Mouse (Mus musculus) liver, embryonic 14.5 days (tissue): ENCODE data around the gene Vwa3b. TPM values are rescaled to one million over a fixed set of nuclear protein-coding genes. Genes with fewer than 3 reads are reported as not detected.

Source experiments
- ATAC-seq: fragments of 200-750 bp; cut with Nextera tagmentation; 2 replicates; pipeline ENCODE4 v1.8.0; 2017; ENCODE audit warnings: moderate number of reproducible peaks, mild to moderate bottlenecking, moderate library complexity; ENCODE audit not compliant: insufficient read depth
- DNase-seq, 3 experiments: peaks; one replicate each; pipeline ENCODE4 v3.0.0-alpha.2; 2012 to 2013; ENCODE audit warnings: low read depth in 3 of 3, low spot score in 3 of 3
- H3K27ac ChIP-seq: fragments of 300-500 bp; sonication (generic); 2 replicates; pipeline ENCODE4 v1.5.1; 2014; ENCODE audit warnings: moderate library complexity, mild to moderate bottlenecking, control low read depth, inconsistent platforms
- H3K27me3 ChIP-seq: fragments of 300-500 bp; sonication (generic); 2 replicates; pipeline ENCODE4 v1.6.1; 2014; ENCODE audit warnings: mild to moderate bottlenecking, low read length, moderate library complexity; ENCODE audit not compliant: control insufficient read depth, insufficient read depth
- H3K36me3 ChIP-seq: fragments of 300-500 bp; sonication (generic); replicated peaks from 2 replicates; pipeline ENCODE4 v1.6.1; 2014; ENCODE audit warnings: low read depth; ENCODE audit not compliant: control insufficient read depth, insufficient read depth
- H3K4me1 ChIP-seq, 2 experiments: fragments of 200-500 bp in 1 of 2; fragments of 300-500 bp in 1 of 2; sonication (generic) in 1 of 2; replicated peaks; 2 replicates each; pipeline ENCODE4 v1.6.1; 2012 to 2014; ENCODE audit warnings: antibody characterized with exemption in 1 of 2, inconsistent platforms in 1 of 2, low read length in 1 of 2; ENCODE audit not compliant: control insufficient read depth in 2 of 2, insufficient read depth in 2 of 2
- H3K4me2 ChIP-seq: fragments of 300-500 bp; sonication (generic); 2 replicates; pipeline ENCODE4 v1.6.1; 2014; ENCODE audit warnings: low read depth, mild to moderate bottlenecking, control low read depth, moderate library complexity
- H3K4me3 ChIP-seq, 2 experiments: fragments of 200-500 bp in 1 of 2; fragments of 300-500 bp in 1 of 2; sonication (generic) in 1 of 2; 2 replicates each; pipeline ENCODE4 v1.5.1; 2012 to 2014; ENCODE audit warnings: low read depth in 2 of 2, low read length in 2 of 2, mild to moderate bottlenecking in 2 of 2, control low read depth in 1 of 2, inconsistent platforms in 1 of 2, moderate library complexity in 1 of 2; ENCODE audit not compliant: insufficient read depth in 1 of 2
- H3K9ac ChIP-seq: fragments of 300-500 bp; sonication (generic); replicated peaks from 2 replicates; pipeline ENCODE4 v1.6.1; 2014; ENCODE audit warnings: mild to moderate bottlenecking, control low read depth, moderate library complexity
- H3K9me3 ChIP-seq: fragments of 300-500 bp; sonication (generic); 2 replicates; pipeline ENCODE4 v1.6.1; 2016; ENCODE audit warnings: low read length, mixed read lengths; ENCODE audit not compliant: control insufficient read depth
- CTCF ChIP-seq: IDR thresholded peaks from 2 replicates; pipeline ENCODE4 v1.5.1; 2016; ENCODE audit warnings: antibody characterized with exemption, low read depth, control low read depth
- EP300 ChIP-seq: IDR thresholded peaks from 2 replicates; pipeline ENCODE4 v1.6.1; 2016; ENCODE audit warnings: antibody characterized with exemption, low read depth
- WGBS: fragments of 180-500 bp; shearing (Covaris S2); extraction: QIAGEN DNeasy Blood & Tissue Kit; methylation state at CpG from one replicate; pipeline ENCODE4 v1.1.7; 2014; ENCODE audit not compliant: insufficient replicate concordance; 5-methylcytosine and 5-hydroxymethylcytosine counted together
- polyA plus RNA-seq, 2 experiments: library from polyadenylated mRNA; depleted of rRNA in 1 of 2; stranded (reverse) in 1 of 2; unstranded in 1 of 2; fragments of >200 nt; fragmentation: Nextera tagmentation in 1 of 2; extraction: Ambion mirVana in 1 of 2; gene quantifications; 2 replicates each; pipeline versions ENCODE4 v1.2.1 to v1.2.3; 2012 to 2014

Gene Vwa3b
- polyA plus RNA-seq, 2 experiments, result not detected

DNA sequence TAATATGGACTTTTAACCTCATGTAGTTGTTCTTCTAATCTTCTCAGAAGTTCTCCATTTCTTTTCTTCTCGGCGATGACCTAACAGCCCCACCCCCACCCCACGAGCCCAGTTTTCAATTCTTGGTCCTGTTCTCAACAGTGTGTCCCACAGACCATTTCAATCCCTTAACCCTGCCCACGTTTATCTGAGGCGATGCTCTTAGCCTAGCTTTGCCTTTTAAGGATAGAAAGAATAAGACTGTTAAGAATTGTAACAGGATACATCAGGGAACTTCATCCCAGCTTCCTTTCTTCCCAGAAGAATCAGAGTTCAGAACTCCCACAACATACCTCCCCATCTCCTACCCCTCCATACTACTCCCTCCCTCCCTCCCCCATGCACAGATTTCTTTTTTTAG lies 3.5 kb downstream of the Vwa3b start:
- Histone ChIP-seq H3K27me3 (peaks cover 21% of the 10 kb centered on the region), H3K27ac (no peak overlapping the region), H3K9ac (no peak overlapping the region), H3K36me3 (no peaks in the 10 kb centered on the region), H3K4me3 (no peak overlapping the region), H3K4me2 (no peak overlapping the region), H3K9me3 (no peaks in the 10 kb centered on the region), H3K4me1 (peaks cover 0 to 4% of the 10 kb centered on the region in 2 experiments; a peak in 1 of 4 replicates)
- ATAC-seq (no peak), DNase-seq (no peak)
- WGBS, result 26% methylated on average over 5 of the region's 5 CpGs
- TF ChIP-seq EP300 (no peak), CTCF (no peak)

DNA sequence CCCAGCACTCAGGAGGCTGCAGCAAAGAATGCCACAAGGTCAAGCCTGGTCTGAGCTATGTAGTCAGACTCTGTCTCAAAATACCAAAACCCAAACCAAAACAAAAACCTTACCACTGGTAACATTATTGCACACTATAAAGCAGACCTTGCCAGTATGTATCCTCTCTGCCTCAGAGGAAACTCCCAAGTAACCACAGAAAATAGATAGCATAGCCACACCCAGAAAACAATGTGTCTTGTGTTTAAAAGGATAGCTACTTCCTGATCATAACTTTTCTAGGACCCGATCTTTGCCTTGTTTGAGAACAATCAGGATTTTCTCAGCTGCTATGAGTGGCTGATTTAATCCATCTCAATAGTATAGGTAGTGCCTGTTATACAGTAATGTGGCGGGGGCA lies 4.3 kb downstream of the Vwa3b start:
- Histone ChIP-seq H3K9ac (no peak overlapping the region), H3K4me2 (no peak overlapping the region), H3K27me3 (peaks cover 21% of the 10 kb centered on the region), H3K9me3 (no peaks in the 10 kb centered on the region), H3K4me3 (no peak overlapping the region), H3K4me1 (peaks cover 0 to 4% of the 10 kb centered on the region in 2 experiments; a peak in 1 of 4 replicates), H3K27ac (no peak overlapping the region), H3K36me3 (no peaks in the 10 kb centered on the region)
- DNase-seq (no peak), ATAC-seq (no peak)
- TF ChIP-seq CTCF, result no peak
- TF ChIP-seq EP300, result no peak
- WGBS, result 29% methylated on average over 2 of the region's 2 CpGs

DNA sequence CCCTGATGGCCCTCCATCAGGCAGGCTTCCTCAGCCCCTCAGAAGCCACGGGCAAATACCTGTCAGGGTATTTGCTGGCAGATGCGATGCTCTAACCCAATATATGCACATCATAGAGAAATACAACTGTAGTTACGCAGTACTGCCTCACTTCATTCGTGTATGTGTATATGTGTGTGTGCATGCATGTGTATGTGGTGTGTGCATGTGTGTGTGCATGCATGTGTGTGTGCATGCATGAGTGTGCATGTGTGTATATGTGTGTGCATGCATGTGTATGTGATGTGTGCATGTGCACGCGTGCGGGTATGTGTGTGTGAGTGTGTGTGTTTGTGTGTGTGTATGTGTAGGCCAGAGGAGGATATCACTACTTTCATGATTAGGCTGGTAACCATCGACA lies 9.5 kb downstream of the Vwa3b start:
- H3K4me2 ChIP-seq, result no peak overlapping the region
- no peak overlapping the region for H3K4me3 ChIP-seq
- no peaks in the 10 kb centered on the region for H3K4me1 ChIP-seq
- no peaks in the 10 kb centered on the region for H3K27me3 ChIP-seq
- no peak for ATAC-seq
- no peaks in the 10 kb centered on the region for H3K36me3 ChIP-seq
- no peak for TF ChIP-seq CTCF
- TF ChIP-seq EP300, result no peak
- H3K27ac ChIP-seq, result no peak overlapping the region
- H3K9ac ChIP-seq, result no peak overlapping the region
- DNase-seq, result no peak
- WGBS, result 73% methylated on average over 8 of the region's 8 CpGs
- H3K9me3 ChIP-seq, result no peaks in the 10 kb centered on the region

DNA sequence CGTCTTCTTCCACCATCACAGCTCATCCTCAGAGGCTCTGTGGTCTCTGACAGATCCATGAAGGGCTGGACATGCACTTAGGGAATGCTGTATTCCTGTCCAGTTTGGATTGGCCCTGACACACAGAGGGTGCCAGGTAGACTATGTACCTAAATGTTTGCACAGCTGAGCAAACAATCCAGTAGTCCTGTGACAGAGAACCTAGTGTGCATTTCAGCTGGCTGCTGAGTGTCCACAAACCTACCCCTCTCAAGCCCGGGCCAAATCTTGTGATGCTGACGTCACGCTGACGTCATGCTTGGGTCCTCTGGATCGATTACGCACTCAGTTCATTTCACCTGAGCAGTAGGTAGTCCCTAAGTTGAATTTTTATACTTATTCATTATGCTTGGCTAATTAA lies 14.7 kb downstream of the Vwa3b start:
- H3K4me1 ChIP-seq, result no peaks in the 10 kb centered on the region
- no peaks in the 10 kb centered on the region for H3K36me3 ChIP-seq
- H3K4me2 ChIP-seq, result no peak overlapping the region
- H3K27me3 ChIP-seq, result no peaks in the 10 kb centered on the region
- WGBS, result 67% methylated on average over 7 of the region's 7 CpGs
- peak; percentile 64 for ATAC-seq
- DNase-seq, result peak in 2 of 3 experiments; percentile 10 to 12
- H3K4me3 ChIP-seq, result no peak overlapping the region
- no peak overlapping the region for H3K9ac ChIP-seq
- H3K9me3 ChIP-seq, result no peaks in the 10 kb centered on the region
- no peak for TF ChIP-seq CTCF
- TF ChIP-seq EP300, result no peak
- no peak overlapping the region for H3K27ac ChIP-seq

DNA sequence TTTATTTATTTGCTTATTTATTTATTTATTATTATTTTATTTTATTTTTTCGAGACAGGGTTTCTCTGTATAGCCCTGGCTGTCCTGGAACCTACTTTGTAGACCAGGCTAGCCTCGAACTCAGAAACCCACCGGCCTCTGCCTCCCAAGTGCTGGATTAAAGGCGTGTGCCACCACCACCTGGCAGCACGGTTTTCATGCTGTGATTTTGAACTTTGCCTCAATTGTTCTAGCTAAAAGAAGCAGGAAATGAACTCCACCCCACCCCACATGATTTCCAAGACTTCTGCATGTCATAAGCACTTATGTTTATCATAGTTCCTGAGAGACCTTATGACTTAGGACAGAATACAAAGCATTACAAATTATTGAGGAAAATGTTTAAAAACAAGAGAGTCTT lies 15.5 kb downstream of the Vwa3b start:
- Histone ChIP-seq H3K9me3 (no peaks in the 10 kb centered on the region), H3K9ac (no peak overlapping the region), H3K36me3 (no peaks in the 10 kb centered on the region), H3K27ac (no peak overlapping the region), H3K4me1 (no peaks in the 10 kb centered on the region), H3K4me2 (no peak overlapping the region), H3K4me3 (no peak overlapping the region), H3K27me3 (no peaks in the 10 kb centered on the region)
- no peak for DNase-seq
- WGBS, result 60% methylated on average over 5 of the region's 5 CpGs
- no peak for ATAC-seq
- TF ChIP-seq CTCF, result no peak
- no peak for TF ChIP-seq EP300

GRCm38 (mm10) chr1:37042769-37043168 lies 16.4 kb downstream of the Vwa3b start:
- ATAC-seq, result no peak
- 66% methylated on average over 8 of the region's 8 CpGs for WGBS

More at GRCm38 (mm10) chr1:37042769-37043168, 16.4 kb downstream of the Vwa3b start:
- H3K9me3 ChIP-seq, result no peaks in the 10 kb centered on the region
- no peaks in the 10 kb centered on the region for H3K4me1 ChIP-seq
- H3K27ac ChIP-seq, result no peak overlapping the region
- no peak for DNase-seq
- no peak overlapping the region for H3K9ac ChIP-seq
- TF ChIP-seq EP300 (no peak), CTCF (no peak)
- H3K36me3 ChIP-seq, result no peaks in the 10 kb centered on the region
- H3K4me2 ChIP-seq, result no peak overlapping the region
- H3K27me3 ChIP-seq, result no peaks in the 10 kb centered on the region
- H3K4me3 ChIP-seq, result no peak overlapping the region
